Mouse (Mus musculus) MEL (cell line): ENCODE measurements around the gene Kansl2. TPM values are rescaled to one million over a fixed set of nuclear protein-coding genes. Genes with fewer than 3 reads are reported as not detected.

ENCODE experiments used
- DNase-seq: peaks from one replicate; pipeline ENCODE4 v3.0.0; 2011; ENCODE audit warnings: low read depth, low spot score
- H3K27ac ChIP-seq: 2 replicates; pipeline ENCODE4 v1.5.1; 2012; ENCODE audit warnings: low read depth, mild to moderate bottlenecking, control low read depth, low read length, moderate library complexity; ENCODE audit not compliant: control insufficient read depth
- H3K27me3 ChIP-seq, 2 experiments: fragments of 150-350 bp in 1 of 2; sonication (generic) in 1 of 2; 2 replicates each; pipeline ENCODE4 v1.6.1; 2012; ENCODE audit warnings: low read length in 2 of 2, mild to moderate bottlenecking in 2 of 2, improper control_type of control experiment in 1 of 2, moderate library complexity in 1 of 2; ENCODE audit not compliant: insufficient read depth in 2 of 2, control insufficient read depth in 1 of 2
- H3K36me3 ChIP-seq, 2 experiments: 2 replicates each; pipeline ENCODE4 v1.6.1; 2012 to 2014; ENCODE audit warnings: low read length in 2 of 2, improper control_type of control experiment in 1 of 2, inconsistent platforms in 1 of 2, mild to moderate bottlenecking in 1 of 2; ENCODE audit not compliant: insufficient read depth in 2 of 2, control insufficient read depth in 1 of 2
- H3K4me1 ChIP-seq, 2 experiments: fragments of 150-350 bp in 1 of 2; sonication (generic) in 1 of 2; 2 replicates each; pipeline ENCODE4 v1.6.1; 2012; ENCODE audit warnings: low read length in 2 of 2, improper control_type of control experiment in 1 of 2, mild to moderate bottlenecking in 1 of 2; ENCODE audit not compliant: insufficient read depth in 2 of 2, control insufficient read depth in 1 of 2
- H3K4me3 ChIP-seq, 2 experiments: fragments of 150-350 bp in 1 of 2; sonication (generic) in 1 of 2; 2 replicates each; pipeline ENCODE4 v1.5.1; 2012; ENCODE audit warnings: low read depth in 2 of 2, low read length in 2 of 2, mild to moderate bottlenecking in 2 of 2, moderate library complexity in 2 of 2, control low read depth in 1 of 2, improper control_type of control experiment in 1 of 2; ENCODE audit not compliant: control insufficient read depth in 1 of 2, insufficient read depth in 1 of 2
- H3K79me2 ChIP-seq: 2 replicates; pipeline ENCODE4 v1.6.1; 2012; ENCODE audit warnings: mild to moderate bottlenecking, low read length, moderate library complexity; ENCODE audit not compliant: control insufficient read depth, poor library complexity, insufficient read depth
- H3K9ac ChIP-seq: 2 replicates; pipeline ENCODE4 v1.6.1; 2012; ENCODE audit warnings: low read depth, mild to moderate bottlenecking, control low read depth, low read length, moderate library complexity; ENCODE audit not compliant: control insufficient read depth, poor library complexity, severe bottlenecking
- H3K9me3 ChIP-seq: fragments of 150-350 bp; sonication (generic); replicated peaks from 2 replicates; pipeline ENCODE4 v1.6.1; 2012; ENCODE audit warnings: mild to moderate bottlenecking, low read length, improper control_type of control experiment, moderate library complexity; ENCODE audit not compliant: insufficient read depth
- CTCF ChIP-seq, 3 experiments: IDR thresholded peaks in 2 of 3; conservative IDR thresholded peaks in 1 of 3; 2 replicates each; pipeline ENCODE4 v1.5.1; 2011 to 2012; ENCODE audit warnings: low read length in 3 of 3, low read depth in 2 of 3, mild to moderate bottlenecking in 2 of 3, improper control_type of control experiment in 1 of 3, inconsistent platforms in 1 of 3, mixed read lengths in 1 of 3, moderate library complexity in 1 of 3; ENCODE audit not compliant: control insufficient read depth in 1 of 3, insufficient read depth in 1 of 3, poor library complexity in 1 of 3, severe bottlenecking in 1 of 3
- EP300 ChIP-seq, 2 experiments: IDR thresholded peaks; 2 replicates each; pipeline ENCODE4 v1.6.1; 2011; ENCODE audit warnings: improper control_type of control experiment in 2 of 2, low read length in 2 of 2, low read depth in 1 of 2, mild to moderate bottlenecking in 1 of 2
- ETS1 ChIP-seq: IDR thresholded peaks from 2 replicates; pipeline ENCODE4 v1.6.1; 2012; ENCODE audit warnings: low read depth, mild to moderate bottlenecking, inconsistent platforms, low read length, improper control_type of control experiment, moderate library complexity
- GABPA ChIP-seq: IDR thresholded peaks from 2 replicates; pipeline ENCODE4 v1.6.1; 2012; ENCODE audit warnings: low read depth, mild to moderate bottlenecking, inconsistent platforms, low read length, improper control_type of control experiment, moderate library complexity
- GATA1 ChIP-seq: IDR thresholded peaks from 2 replicates; pipeline ENCODE4 v1.6.1; 2011; ENCODE audit warnings: low read depth, low read length, improper control_type of control experiment
- HCFC1 ChIP-seq: IDR thresholded peaks from 2 replicates; pipeline ENCODE4 v1.6.1; 2012; ENCODE audit warnings: low read depth, mild to moderate bottlenecking, inconsistent platforms, low read length, improper control_type of control experiment, moderate library complexity
- JUND ChIP-seq: IDR thresholded peaks from 2 replicates; pipeline ENCODE4 v1.6.1; 2011; ENCODE audit warnings: low read depth, mild to moderate bottlenecking, improper control_type of control experiment, low read length
- KAT2A ChIP-seq: conservative IDR thresholded peaks from 2 replicates; pipeline ENCODE4 v1.6.1; 2012; ENCODE audit warnings: low read depth, low read length, improper control_type of control experiment, inconsistent platforms
- MAFK ChIP-seq: IDR thresholded peaks from 2 replicates; pipeline ENCODE4 v1.6.1; 2011; ENCODE audit warnings: low read depth, mild to moderate bottlenecking, low read length, improper control_type of control experiment, borderline replicate concordance
- MAZ ChIP-seq: IDR thresholded peaks from 2 replicates; pipeline ENCODE4 v1.6.1; 2012; ENCODE audit warnings: low read depth, mild to moderate bottlenecking, inconsistent platforms, low read length, improper control_type of control experiment
- MEF2A ChIP-seq: IDR thresholded peaks from 2 replicates; pipeline ENCODE4 v1.6.1; 2014; ENCODE audit warnings: low read depth, mild to moderate bottlenecking, inconsistent platforms, low read length, improper control_type of control experiment; ENCODE audit not compliant: poor library complexity, insufficient replicate concordance, severe bottlenecking; ENCODE audit errors: extremely low read depth
- MXI1 ChIP-seq: IDR thresholded peaks from 2 replicates; pipeline ENCODE4 v1.6.1; 2011; ENCODE audit warnings: mild to moderate bottlenecking, low read depth, low read length, improper control_type of control experiment
- MYB ChIP-seq: IDR thresholded peaks from 2 replicates; pipeline ENCODE4 v1.6.1; 2011; ENCODE audit warnings: mild to moderate bottlenecking, low read depth, low read length, improper control_type of control experiment
- MYC ChIP-seq: IDR thresholded peaks from 2 replicates; pipeline ENCODE4 v1.6.1; 2011; ENCODE audit warnings: low read depth, mild to moderate bottlenecking, low read length, improper control_type of control experiment, moderate library complexity
- NELFE ChIP-seq: IDR thresholded peaks from 2 replicates; pipeline ENCODE4 v1.6.1; 2011; ENCODE audit warnings: low read depth, low read length, improper control_type of control experiment
- POLR2A ChIP-seq, 2 experiments: IDR thresholded peaks; 2 replicates each; pipeline ENCODE4 v1.6.1; 2011 to 2012; ENCODE audit warnings: low read length in 2 of 2, mild to moderate bottlenecking in 2 of 2, control low read depth in 1 of 2, improper control_type of control experiment in 1 of 2, low read depth in 1 of 2, moderate library complexity in 1 of 2; ENCODE audit not compliant: control insufficient read depth in 1 of 2, insufficient read depth in 1 of 2, poor library complexity in 1 of 2
- POLR2AphosphoS2 ChIP-seq: IDR thresholded peaks from 2 replicates; pipeline ENCODE4 v1.6.1; 2011; ENCODE audit warnings: low read length, improper control_type of control experiment
- POLR2AphosphoS5 ChIP-seq: IDR thresholded peaks from 2 replicates; pipeline ENCODE4 v1.6.1; 2012; ENCODE audit warnings: low read depth, borderline replicate concordance, mild to moderate bottlenecking, inconsistent platforms, low read length, moderate library complexity, mixed read lengths
- RAD21 ChIP-seq: IDR thresholded peaks from 2 replicates; pipeline ENCODE4 v1.6.1; 2011; ENCODE audit warnings: mild to moderate bottlenecking, low read depth, low read length, improper control_type of control experiment
- RCOR1 ChIP-seq: IDR thresholded peaks from 2 replicates; pipeline ENCODE4 v1.6.1; 2012; ENCODE audit warnings: low read depth, mild to moderate bottlenecking, inconsistent platforms, low read length, improper control_type of control experiment
- SMC3 ChIP-seq: IDR thresholded peaks from 2 replicates; pipeline ENCODE4 v1.6.1; 2011; ENCODE audit warnings: low read depth, low read length, improper control_type of control experiment
- TCF12 ChIP-seq: IDR thresholded peaks from 2 replicates; pipeline ENCODE4 v1.6.1; 2014; ENCODE audit warnings: low read depth, mild to moderate bottlenecking, inconsistent platforms, low read length, improper control_type of control experiment, moderate library complexity
- ZMIZ1 ChIP-seq: IDR thresholded peaks from 2 replicates; pipeline ENCODE4 v1.6.1; 2012; ENCODE audit warnings: low read depth, mild to moderate bottlenecking, inconsistent platforms, low read length, improper control_type of control experiment, moderate library complexity
- ZNF384 ChIP-seq: IDR thresholded peaks from 2 replicates; pipeline ENCODE4 v1.6.1; 2012; ENCODE audit warnings: low read depth, mild to moderate bottlenecking, inconsistent platforms, low read length, improper control_type of control experiment
- polyA plus RNA-seq, 2 experiments: library from polyadenylated mRNA; stranded (reverse) in 1 of 2; unstranded in 1 of 2; fragments of >175 nt in 1 of 2; fragments of >200 nt in 1 of 2; gene quantifications; 2 replicates each; pipeline versions ENCODE4 v1.2.1 to v1.2.4; 2012; ENCODE audit warnings: low replicate concordance in 2 of 2, low read depth in 1 of 2; ENCODE audit not compliant: insufficient read length in 2 of 2, insufficient read depth in 1 of 2, missing spikeins in 1 of 2
- total RNA-seq: library from RNA; depleted of rRNA; stranded (reverse); fragments of 300-350 nt; gene quantifications from 2 replicates; pipeline ENCODE4 v1.2.3, GENCODE M21; 2012

Kansl2 gene
- total and polyA plus RNA-seq, 3 experiments = 157 to 170 TPM; not detected in 1

DNA sequence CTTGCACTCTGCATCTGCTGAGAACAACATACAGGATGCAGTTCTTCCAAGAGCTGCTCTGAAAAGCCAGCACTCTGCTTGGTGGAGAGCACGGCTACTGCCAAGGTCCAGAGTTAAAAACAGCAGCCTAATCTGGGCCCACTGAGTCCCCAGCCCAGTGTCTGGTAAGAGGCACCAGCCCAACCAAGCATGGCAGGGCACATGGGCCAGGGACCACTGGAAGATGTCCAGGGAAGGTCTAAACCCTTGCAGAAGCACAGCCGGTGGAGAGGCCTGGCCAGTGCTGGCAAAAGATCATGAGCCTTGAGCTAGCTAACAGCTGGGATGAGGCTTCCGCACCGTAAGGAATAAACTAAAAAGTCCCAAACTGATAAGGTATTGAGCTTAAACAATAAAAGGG is 21.8 kb upstream of the Kansl2 start:
- no peak for DNase-seq
- peaks cover 24% of the 10 kb centered on the region for H3K79me2 ChIP-seq
- H3K4me3 ChIP-seq = no peak overlapping the region
- H3K9ac ChIP-seq = no peak overlapping the region
- TF ChIP-seq JUND (no peak), POLR2AphosphoS5 (no peak), ETS1 (no peak), MYB (no peak), EP300 (IDR thresholded peaks at IDR 0.05; ENCODE audit: low read depth in 1 of 2, low read length in 2 of 2) (no peak), ZMIZ1 (no peak), MEF2A (no peak), RAD21 (no peak), GABPA (no peak), POLR2A (IDR thresholded peaks at IDR 0.05; ENCODE audit: control insufficient read depth in 1 of 2, insufficient read depth in 1 of 2, low read depth in 1 of 2, low read length in 2 of 2, poor library complexity in 1 of 2) (no peak), MAFK (no peak), MYC (no peak), MAZ (no peak), ZNF384 (no peak), RCOR1 (no peak), SMC3 (no peak), CTCF (IDR thresholded peaks at IDR 0.05 in 2 of 3, conservative IDR thresholded peaks at IDR 0.05 in 1 of 3; ENCODE audit: control insufficient read depth in 1 of 3, insufficient read depth in 1 of 3, low read depth in 2 of 3, low read length in 3 of 3, poor library complexity in 1 of 3, severe bottlenecking in 1 of 3) (no peak), POLR2AphosphoS2 (no peak), HCFC1 (no peak), KAT2A (no peak)
- H3K4me1 ChIP-seq = no peaks in the 10 kb centered on the region
- no peaks in the 10 kb centered on the region for H3K27me3 ChIP-seq
- H3K9me3 ChIP-seq = no peaks in the 10 kb centered on the region
- no peak overlapping the region for H3K27ac ChIP-seq
- H3K36me3 ChIP-seq = peaks cover 0 to 72% of the 10 kb centered on the region in 2 experiments; a peak in 2 of 4 replicates

DNA sequence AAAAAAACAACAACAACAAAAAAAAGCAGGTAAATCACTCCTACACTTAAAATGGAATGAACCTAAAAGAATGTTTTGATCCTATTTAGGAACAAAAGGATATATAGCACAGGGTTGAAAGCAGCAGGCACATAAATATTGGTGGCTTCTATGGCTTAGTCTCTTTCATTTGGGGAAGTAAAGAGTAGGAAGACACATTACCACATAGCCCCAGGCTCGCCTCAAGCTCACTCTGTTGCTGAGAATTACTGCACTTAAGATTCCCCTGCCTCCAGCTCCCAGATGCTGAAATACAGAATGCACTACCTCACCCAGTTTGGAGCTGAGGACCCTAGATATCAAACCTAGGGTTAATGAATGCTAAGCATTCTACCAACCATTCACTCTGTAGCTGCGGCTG is 18.7 kb upstream of the Kansl2 start:
- no peak for DNase-seq
- Histone ChIP-seq H3K27me3 (no peaks in the 10 kb centered on the region), H3K9me3 (no peaks in the 10 kb centered on the region), H3K36me3 (peaks cover 0 to 69% of the 10 kb centered on the region in 2 experiments; a peak in 2 of 4 replicates), H3K9ac (no peak overlapping the region), H3K79me2 (peaks cover 12% of the 10 kb centered on the region), H3K27ac (no peak overlapping the region), H3K4me3 (no peak overlapping the region), H3K4me1 (no peaks in the 10 kb centered on the region)
- TF ChIP-seq JUND (no peak), MXI1 (no peak), NELFE (no peak), ZMIZ1 (no peak), TCF12 (no peak), KAT2A (no peak), GATA1 (no peak), ETS1 (no peak)
